Mouse (Mus musculus): ENCODE data around the gene Trim41. TPM values are rescaled to one million over a fixed set of nuclear protein-coding genes. Genes with fewer than 3 reads are reported as not detected.
"Not testable (repeated sequence)": the region's sequence is repeated elsewhere in the genome, so short reads cannot be mapped to it uniquely, and the experiment has no call there.

The Trim41 gene
- polyA plus RNA-seq, 1 experiment from 2014 or later, result 5.7 TPM

DNA sequence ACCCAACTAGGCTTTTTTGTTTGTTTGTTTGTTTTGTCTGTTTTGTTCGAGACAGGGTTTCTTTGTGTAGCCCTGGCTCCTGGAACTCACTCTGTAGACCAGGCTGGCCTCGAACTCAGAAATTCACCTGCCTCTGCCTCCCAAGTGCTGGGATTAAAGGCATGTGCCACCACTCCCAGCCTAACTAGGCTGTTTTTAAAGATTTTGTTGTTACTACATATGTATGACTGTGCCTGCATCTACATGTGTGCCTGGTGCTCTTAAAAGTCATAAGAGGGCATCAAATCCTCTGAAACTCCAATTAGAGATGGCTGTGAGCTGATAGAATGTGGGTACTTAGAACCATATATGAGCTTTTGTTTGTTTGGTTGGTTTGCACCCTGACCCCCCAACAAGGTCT is 14.1 kb upstream of the Trim41 start:
- Histone ChIP-seq H3K4me3 (replicated peaks; ENCODE audit: low read length) (no peak overlapping the region), H3K9ac (ENCODE audit: low read length) (no peak overlapping the region), H3K36me3 (ENCODE audit: control insufficient read depth, insufficient read depth, low read length) (no peaks in the 10 kb centered on the region), H3K9me3 (replicated peaks; ENCODE audit: control insufficient read depth, low read length) (no peaks in the 10 kb centered on the region), H3K4me2 (ENCODE audit: low read depth, low read length) (no peak overlapping the region), H3K4me1 (ENCODE audit: control insufficient read depth, insufficient read depth, low read length) (0 out of 2 replicates have a peak, but pooled peaks cover 3% of the 10 kb centered on the region), H3K27me3 (ENCODE audit: control insufficient read depth, insufficient read depth, low read length) (no peaks in the 10 kb centered on the region), H3K27ac (ENCODE audit: low read length) (no peak overlapping the region)
- 75% methylated on average over 2 of the region's 2 CpGs for WGBS
- ATAC-seq (ENCODE audit: insufficient read depth, low FRiP score), result no peak

DNA sequence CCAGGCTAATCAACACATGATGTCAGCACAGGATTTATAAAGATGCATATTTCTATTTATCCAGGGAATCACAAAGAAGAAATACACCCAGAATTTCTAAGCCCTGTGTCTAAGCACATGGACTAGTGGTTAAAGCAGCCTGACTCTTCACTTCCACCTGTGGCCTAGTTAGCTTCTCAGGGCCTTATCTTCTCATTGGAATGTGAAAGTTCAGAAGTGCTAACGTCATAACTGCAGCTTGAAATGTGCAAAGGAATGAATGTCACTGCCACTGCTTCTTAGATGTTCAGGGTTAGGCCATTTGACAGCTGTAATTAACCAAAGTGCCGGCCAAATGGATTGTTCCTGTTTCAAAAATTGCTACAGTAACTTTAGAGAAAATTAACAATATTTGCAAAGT is 13.1 kb upstream of the Trim41 start:
- Histone ChIP-seq H3K4me3 (replicated peaks; ENCODE audit: low read length) (no peak overlapping the region), H3K4me2 (ENCODE audit: low read depth, low read length) (no peak overlapping the region), H3K36me3 (ENCODE audit: control insufficient read depth, insufficient read depth, low read length) (no peaks in the 10 kb centered on the region), H3K27ac (ENCODE audit: low read length) (no peak overlapping the region), H3K27me3 (ENCODE audit: control insufficient read depth, insufficient read depth, low read length) (no peaks in the 10 kb centered on the region), H3K9ac (ENCODE audit: low read length) (no peak overlapping the region), H3K9me3 (replicated peaks; ENCODE audit: control insufficient read depth, low read length) (no peaks in the 10 kb centered on the region), H3K4me1 (ENCODE audit: control insufficient read depth, insufficient read depth, low read length) (0 out of 2 replicates have a peak, but pooled peaks cover 3% of the 10 kb centered on the region)
- no peak for ATAC-seq (ENCODE audit: insufficient read depth, low FRiP score)
- 69% methylated on average over 2 of the region's 2 CpGs for WGBS

- H3K9me3 ChIP-seq (replicated peaks; ENCODE audit: control insufficient read depth, low read length), result no peaks in the 10 kb centered on the region
- WGBS, result 63% methylated on average over 6 of the region's 6 CpGs
- ATAC-seq (ENCODE audit: insufficient read depth, low FRiP score), result no peak
- no peak overlapping the region for H3K9ac ChIP-seq (ENCODE audit: low read length)
- peaks cover 10% of the 10 kb centered on the region; the same call in 1 of the 2 replicates for H3K4me1 ChIP-seq (ENCODE audit: control insufficient read depth, insufficient read depth, low read length)
- H3K4me3 ChIP-seq (replicated peaks; ENCODE audit: low read length), result no peak overlapping the region
- no peaks in the 10 kb centered on the region for H3K36me3 ChIP-seq (ENCODE audit: control insufficient read depth, insufficient read depth, low read length)
- H3K27ac ChIP-seq (ENCODE audit: low read length), result no peak overlapping the region
- H3K27me3 ChIP-seq (ENCODE audit: control insufficient read depth, insufficient read depth, low read length), result no peaks in the 10 kb centered on the region
- no peak overlapping the region for H3K4me2 ChIP-seq (ENCODE audit: low read depth, low read length)
Observed at GRCm38 (mm10) chr11:48827926-48828325, 10.8 kb upstream of the Trim41 start.

DNA sequence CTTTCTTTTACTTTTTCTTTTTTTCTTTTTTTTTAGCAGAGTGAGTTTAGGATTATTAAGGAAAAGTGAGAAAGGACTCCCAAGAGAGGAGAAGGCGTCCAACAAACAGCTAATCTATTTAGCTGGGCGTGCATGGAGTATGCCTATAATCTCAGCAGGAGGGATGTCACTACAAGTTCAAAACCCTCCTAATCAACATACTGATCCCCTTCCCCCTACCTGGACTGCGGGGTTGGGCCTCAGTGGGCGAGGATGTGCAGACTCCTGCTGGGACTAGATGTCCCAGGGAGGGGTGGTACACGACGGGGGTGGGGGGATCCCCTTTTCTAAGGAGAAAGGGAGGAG is 9.6 kb upstream of the Trim41 start:
- no peaks in the 10 kb centered on the region for H3K36me3 ChIP-seq (ENCODE audit: control insufficient read depth, insufficient read depth, low read length)
- ATAC-seq (ENCODE audit: insufficient read depth, low FRiP score), result no peak
- H3K4me3 ChIP-seq (replicated peaks; ENCODE audit: low read length), result peak overlapping the region; percentile 55
- H3K4me1 ChIP-seq (ENCODE audit: control insufficient read depth, insufficient read depth, low read length), result peaks cover 10% of the 10 kb centered on the region; the same call in 1 of the 2 replicates
- 3% methylated on average over 6 of the region's 6 CpGs for WGBS
- peak overlapping the region; percentile 72 for H3K9ac ChIP-seq (ENCODE audit: low read length)
- H3K4me2 ChIP-seq (ENCODE audit: low read depth, low read length), result peak overlapping the region; percentile 69
- no peaks in the 10 kb centered on the region for H3K9me3 ChIP-seq (replicated peaks; ENCODE audit: control insufficient read depth, low read length)
- H3K27ac ChIP-seq (ENCODE audit: low read length), result peak overlapping the region; percentile 66
- H3K27me3 ChIP-seq (ENCODE audit: control insufficient read depth, insufficient read depth, low read length), result no peaks in the 10 kb centered on the region

GRCm38 (mm10) chr11:48825979-48826751 is 9.0 kb upstream of the Trim41 start, which contains the start of the genes Trim7 and Gm12184:
Gene Trim7, plus strand, starts transcription at chr11:48826140.
Gene Gm12184, minus strand, starts transcription at chr11:48826655.
- ATAC-seq (ENCODE audit: insufficient read depth, low FRiP score), result peak; percentile 91
- Histone ChIP-seq H3K9ac (ENCODE audit: low read length) (peak within 1 kb of the TSS; percentile 72), H3K4me1 (ENCODE audit: control insufficient read depth, insufficient read depth, low read length) (peaks cover 10% of the 10 kb centered on the region; the same call in 1 of the 2 replicates), H3K4me2 (ENCODE audit: low read depth, low read length) (peak within 1 kb of the TSS; percentile 69), H3K4me3 (replicated peaks; ENCODE audit: low read length) (peak within 1 kb of the TSS; percentile 55), H3K27ac (ENCODE audit: low read length) (peak within 1 kb of the TSS; percentile 66)
- H3K27me3 ChIP-seq (ENCODE audit: control insufficient read depth, insufficient read depth, low read length); H3K9me3 ChIP-seq (replicated peaks; ENCODE audit: control insufficient read depth, low read length); H3K36me3 ChIP-seq (ENCODE audit: control insufficient read depth, insufficient read depth, low read length): not testable (repeated sequence)
- under 1% methylated on average over 39 of the region's 92 CpGs for WGBS

GRCm38 (mm10) chr11:48824311-48824830 is 7.2 kb upstream of the Trim41 start:
- Histone ChIP-seq H3K9ac (ENCODE audit: low read length) (no peak overlapping the region), H3K27me3 (ENCODE audit: control insufficient read depth, insufficient read depth, low read length) (no peaks in the 10 kb centered on the region), H3K4me2 (ENCODE audit: low read depth, low read length) (peak overlapping the region; percentile 87), H3K4me3 (replicated peaks; ENCODE audit: low read length) (peak overlapping the region; percentile 47), H3K27ac (ENCODE audit: low read length) (no peak overlapping the region), H3K4me1 (ENCODE audit: control insufficient read depth, insufficient read depth, low read length) (peaks cover 10% of the 10 kb centered on the region; the same call in 1 of the 2 replicates), H3K36me3 (ENCODE audit: control insufficient read depth, insufficient read depth, low read length) (no peaks in the 10 kb centered on the region), H3K9me3 (replicated peaks; ENCODE audit: control insufficient read depth, low read length) (no peaks in the 10 kb centered on the region)
- ATAC-seq (ENCODE audit: insufficient read depth, low FRiP score), result no peak
- WGBS, result 6% methylated on average over 22 of the region's 22 CpGs

GRCm38 (mm10) chr11:48823536-48823972 is 6.4 kb upstream of the Trim41 start:
- H3K27ac ChIP-seq (ENCODE audit: low read length), result no peak overlapping the region
- H3K9ac ChIP-seq (ENCODE audit: low read length), result peak overlapping the region; percentile 46
- H3K4me2 ChIP-seq (ENCODE audit: low read depth, low read length), result peak overlapping the region; percentile 87
- H3K4me3 ChIP-seq (replicated peaks; ENCODE audit: low read length), result peak overlapping the region; percentile 47
- H3K9me3 ChIP-seq (replicated peaks; ENCODE audit: control insufficient read depth, low read length), result no peaks in the 10 kb centered on the region
- H3K4me1 ChIP-seq (ENCODE audit: control insufficient read depth, insufficient read depth, low read length), result peaks cover 10% of the 10 kb centered on the region; the same call in 1 of the 2 replicates
- ATAC-seq (ENCODE audit: insufficient read depth, low FRiP score), result peak; percentile 39; the same call in 1 of the 2 replicates
- H3K36me3 ChIP-seq (ENCODE audit: control insufficient read depth, insufficient read depth, low read length), result no peaks in the 10 kb centered on the region
- 1% methylated on average over 15 of the region's 15 CpGs for WGBS
- H3K27me3 ChIP-seq (ENCODE audit: control insufficient read depth, insufficient read depth, low read length), result no peaks in the 10 kb centered on the region

- no peaks in the 10 kb centered on the region for H3K9me3 ChIP-seq (replicated peaks; ENCODE audit: control insufficient read depth, low read length)
- no peak overlapping the region for H3K27ac ChIP-seq (ENCODE audit: low read length)
- no peak for ATAC-seq (ENCODE audit: insufficient read depth, low FRiP score)
- H3K4me1 ChIP-seq (ENCODE audit: control insufficient read depth, insufficient read depth, low read length), result peaks cover 10% of the 10 kb centered on the region; the same call in 1 of the 2 replicates
- 36% methylated on average over 14 of the region's 14 CpGs for WGBS
- H3K4me3 ChIP-seq (replicated peaks; ENCODE audit: low read length), result peak overlapping the region; percentile 47
- peak overlapping the region; percentile 87 for H3K4me2 ChIP-seq (ENCODE audit: low read depth, low read length)
- H3K27me3 ChIP-seq (ENCODE audit: control insufficient read depth, insufficient read depth, low read length), result no peaks in the 10 kb centered on the region
- no peak overlapping the region for H3K9ac ChIP-seq (ENCODE audit: low read length)
- no peaks in the 10 kb centered on the region for H3K36me3 ChIP-seq (ENCODE audit: control insufficient read depth, insufficient read depth, low read length)
Observed at GRCm38 (mm10) chr11:48822768-48823512, 5.8 kb upstream of the Trim41 start.

GRCm38 (mm10) chr11:48821299-48821698 is 4.1 kb upstream of the Trim41 start:
- 85% methylated on average over 14 of the region's 14 CpGs for WGBS
- H3K4me2 ChIP-seq (ENCODE audit: low read depth, low read length); H3K4me3 ChIP-seq (replicated peaks; ENCODE audit: low read length); ATAC-seq (ENCODE audit: insufficient read depth, low FRiP score); H3K9me3 ChIP-seq (replicated peaks; ENCODE audit: control insufficient read depth, low read length); H3K4me1 ChIP-seq (ENCODE audit: control insufficient read depth, insufficient read depth, low read length); H3K9ac ChIP-seq (ENCODE audit: low read length); H3K27ac ChIP-seq (ENCODE audit: low read length); H3K27me3 ChIP-seq (ENCODE audit: control insufficient read depth, insufficient read depth, low read length); H3K36me3 ChIP-seq (ENCODE audit: control insufficient read depth, insufficient read depth, low read length): not testable (repeated sequence)
